Mouse (Mus musculus): ENCODE measurements around the gene Btnl10.

The Btnl10 gene

GRCm38 (mm10) chr11:58931576-58931975, 13.9 kb downstream of the Btnl10 start:
- DNase-seq: no peak

GRCm38 (mm10) chr11:58937909-58938308, 20.2 kb downstream of the Btnl10 start:
- no peak for DNase-seq

- peak; percentile 92 for DNase-seq
Measured at GRCm38 (mm10) chr11:58938322-58939087, 20.8 kb downstream of the Btnl10 start, which contains the start of gene Rnf187. TSS of gene Rnf187 (minus strand) at chr11:58938916.

- DNase-seq: no peak
Measured at GRCm38 (mm10) chr11:58939088-58939439, 21.4 kb downstream of the Btnl10 start.

- DNase-seq: no peak
Measured at GRCm38 (mm10) chr11:58944136-58944535, 26.4 kb downstream of the Btnl10 start.

GRCm38 (mm10) chr11:58947306-58947705, 29.6 kb downstream of the Btnl10 start:
- DNase-seq: no peak

GRCm38 (mm10) chr11:58947798-58948528, 30.3 kb downstream of the Btnl10 start:
- DNase-seq: peak; percentile 72

GRCm38 (mm10) chr11:58948542-58949479, 31.1 kb downstream of the Btnl10 start, which contains the start of gene Hist3h2ba:
TSS of gene Hist3h2ba (plus strand) at chr11:58948920.
- DNase-seq: peak; percentile 79

- DNase-seq: peak; percentile 66
Measured at GRCm38 (mm10) chr11:58949480-58950431, 32.0 kb downstream of the Btnl10 start.

- no peak for DNase-seq
Measured at GRCm38 (mm10) chr11:58951210-58951609, 33.5 kb downstream of the Btnl10 start.

- DNase-seq: no peak
Measured at GRCm38 (mm10) chr11:58953351-58954169, 35.9 kb downstream of the Btnl10 start.

- peak; percentile 85 for DNase-seq
Measured at GRCm38 (mm10) chr11:58954170-58954419, 36.4 kb downstream of the Btnl10 start.

GRCm38 (mm10) chr11:58954420-58955142, 36.9 kb downstream of the Btnl10 start, which contains the start of the genes Hist3h2a and Trim17:
TSS of gene Hist3h2a (plus strand) at chr11:58954685.
TSS of gene Trim17 (plus strand) at chr11:58954685.
- DNase-seq: peak; percentile 90

GRCm38 (mm10) chr11:58955143-58955867, 37.6 kb downstream of the Btnl10 start:
- no peak for DNase-seq

GRCm38 (mm10) chr11:58955868-58956257, 38.2 kb downstream of the Btnl10 start:
- no peak for DNase-seq

GRCm38 (mm10) chr11:58957226-58957914, 39.7 kb downstream of the Btnl10 start:
- DNase-seq: no peak

- no peak for DNase-seq
Measured at GRCm38 (mm10) chr11:58958536-58958935, 40.8 kb downstream of the Btnl10 start.

GRCm38 (mm10) chr11:58959186-58959825, 41.6 kb downstream of the Btnl10 start:
- no peak for DNase-seq

Data from cerebellum, adult 11 months (tissue).